Mouse (Mus musculus) forebrain, embryonic 12.5 days (tissue): ENCODE measurements at regions not wholly inside any gene's neighbourhood (a gene's known extent, or its start where the extent isn't known, plus 50 kb on each side); places are given as distances from the start of the nearest gene placed in this dataset.
"Not testable (repeated sequence)": the region's sequence is repeated elsewhere in the genome, so short reads cannot be mapped to it uniquely, and the experiment has no call there.

ENCODE experiments used
- ATAC-seq: fragments of 200-750 bp; cut with Nextera tagmentation; 2 replicates; pipeline ENCODE4 v1.8.0; 2017; ENCODE audit warnings: moderate TSS enrichment; ENCODE audit not compliant: low FRiP score
- H3K27ac ChIP-seq: fragments of 300-500 bp; sonication (generic); 2 replicates; pipeline ENCODE4 v1.5.1; 2016; ENCODE audit warnings: mild to moderate bottlenecking
- H3K27me3 ChIP-seq: fragments of 300-500 bp; sonication (generic); 2 replicates; pipeline ENCODE4 v1.6.1; 2016; ENCODE audit warnings: mild to moderate bottlenecking
- H3K36me3 ChIP-seq: fragments of 300-500 bp; sonication (generic); replicated peaks from 2 replicates; pipeline ENCODE4 v1.6.1; 2016; ENCODE audit warnings: mild to moderate bottlenecking
- H3K4me1 ChIP-seq: fragments of 300-500 bp; sonication (generic); 2 replicates; pipeline ENCODE4 v1.6.1; 2016
- H3K4me2 ChIP-seq: fragments of 300-500 bp; sonication (generic); 2 replicates; pipeline ENCODE4 v1.6.1; 2016; ENCODE audit warnings: mild to moderate bottlenecking, moderate library complexity
- H3K4me3 ChIP-seq: fragments of 300-500 bp; sonication (generic); replicated peaks from 2 replicates; pipeline ENCODE4 v1.5.1; 2016; ENCODE audit warnings: mild to moderate bottlenecking
- H3K9ac ChIP-seq: fragments of 300-500 bp; sonication (generic); 2 replicates; pipeline ENCODE4 v1.6.1; 2016; ENCODE audit warnings: mild to moderate bottlenecking
- H3K9me3 ChIP-seq: fragments of 300-500 bp; sonication (generic); 2 replicates; pipeline ENCODE4 v1.6.1; 2016
- WGBS: fragments of 180-500 bp; shearing (Covaris S2); methylation state at CpG from one replicate; pipeline ENCODE4 v1.1.7; 2016; 5-methylcytosine and 5-hydroxymethylcytosine counted together

DNA sequence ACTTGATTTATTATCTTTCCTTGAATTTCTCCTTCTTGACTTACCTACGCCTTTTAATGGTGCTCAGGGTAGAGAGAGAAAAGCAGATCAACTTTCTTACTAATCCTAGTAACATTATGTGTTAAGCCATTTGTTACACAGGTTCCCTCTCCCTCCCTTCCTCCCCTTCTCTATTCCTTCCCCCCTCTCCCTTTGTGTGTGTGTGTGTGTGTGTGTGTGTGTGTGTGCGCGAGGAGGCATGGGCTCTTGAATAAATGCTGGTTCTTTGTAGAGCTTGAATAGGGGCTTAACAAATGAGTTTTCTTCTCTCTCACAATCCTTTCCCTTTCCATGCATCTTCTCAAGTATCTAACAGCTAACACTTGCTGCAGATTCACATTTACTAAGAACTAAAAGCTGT lies 160.4 kb upstream of the Meox2 start:
- no peak overlapping the region for H3K27ac ChIP-seq
- WGBS: 37% methylated on average over 3 of the region's 3 CpGs
- peak; percentile 49; the same call in 1 of the 2 replicates for ATAC-seq

DNA sequence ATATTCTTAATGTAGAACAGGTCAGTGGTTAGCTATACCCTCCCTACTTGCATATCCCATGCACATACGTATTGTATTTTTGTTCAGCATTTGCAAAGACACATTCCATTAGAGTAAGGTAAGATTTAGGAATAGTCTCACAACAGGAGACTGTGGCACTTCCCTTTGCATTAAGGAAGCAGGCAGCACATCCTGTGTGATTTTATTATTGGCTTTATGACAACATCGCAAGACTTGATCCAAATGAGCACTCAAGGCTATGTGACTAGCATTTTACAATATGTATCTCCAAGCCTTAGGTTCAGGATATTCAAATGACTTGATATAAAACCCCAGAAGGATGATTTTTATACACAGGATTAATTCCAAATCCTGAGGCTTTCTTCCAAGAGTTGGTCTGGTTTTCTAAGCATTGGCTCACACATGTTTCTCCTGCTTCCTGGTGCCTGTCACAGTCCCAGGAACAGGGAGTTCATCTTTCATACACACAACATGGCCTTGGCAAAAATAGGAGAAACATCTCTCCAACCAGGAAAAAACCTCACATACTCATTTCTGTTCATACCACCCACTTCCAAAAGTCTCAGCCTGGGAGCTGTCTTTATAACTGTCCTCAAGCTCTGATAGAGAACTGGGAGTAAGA lies 159.1 kb upstream of the Meox2 start:
- Histone ChIP-seq H3K4me1 (no peaks in the 10 kb centered on the region), H3K27ac (no peak overlapping the region), H3K4me3 (no peak overlapping the region), H3K4me2 (no peak overlapping the region), H3K27me3 (no peaks in the 10 kb centered on the region), H3K9ac (no peak overlapping the region), H3K36me3 (no peaks in the 10 kb centered on the region), H3K9me3 (no peaks in the 10 kb centered on the region)
- no peak for ATAC-seq
- 90% methylated on average over 2 of the region's 2 CpGs for WGBS

More for the DNA sequence above, 160.4 kb upstream of the Meox2 start:
- no peaks in the 10 kb centered on the region for H3K4me1 ChIP-seq
- H3K27me3 ChIP-seq: no peaks in the 10 kb centered on the region
- H3K36me3 ChIP-seq: no peaks in the 10 kb centered on the region
- H3K4me2 ChIP-seq: no peak overlapping the region
- no peaks in the 10 kb centered on the region for H3K9me3 ChIP-seq
- H3K9ac ChIP-seq: no peak overlapping the region
- H3K4me3 ChIP-seq: no peak overlapping the region

DNA sequence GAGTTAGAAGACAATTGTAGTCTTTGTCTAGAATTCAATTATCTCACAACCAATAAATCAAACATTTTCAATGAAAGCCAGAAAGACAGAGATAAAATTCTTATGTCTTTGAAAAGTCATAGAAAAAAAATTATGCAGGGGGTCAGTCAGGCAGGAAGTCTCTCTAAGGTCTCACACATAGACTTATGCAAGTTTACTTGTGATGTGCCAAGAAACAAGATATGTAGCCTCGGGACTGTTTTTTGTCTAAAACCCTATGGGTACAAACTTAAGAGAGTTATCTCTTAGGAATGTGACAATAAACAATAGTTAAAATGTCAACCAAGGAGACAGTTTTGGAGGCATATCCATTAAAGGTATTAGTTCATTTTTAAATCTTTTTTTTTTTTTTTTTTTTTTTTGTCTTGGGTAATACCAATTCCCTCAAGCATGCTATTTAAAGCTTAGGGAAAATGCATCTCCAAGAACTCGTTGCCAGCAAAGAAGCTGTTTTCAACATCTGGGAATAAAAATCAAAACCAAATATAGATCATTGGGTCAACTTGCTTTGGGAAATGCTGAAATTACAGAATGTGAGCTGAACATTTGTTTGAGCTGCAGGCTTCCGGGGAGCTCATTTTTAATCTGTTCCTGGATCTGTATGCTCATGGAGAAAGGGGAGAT lies 133.8 kb upstream of the Meox2 start:
- Histone ChIP-seq H3K4me3 (no peak overlapping the region), H3K27ac (no peak overlapping the region), H3K4me2 (no peak overlapping the region), H3K27me3 (no peaks in the 10 kb centered on the region), H3K9ac (no peak overlapping the region), H3K4me1 (no peaks in the 10 kb centered on the region), H3K9me3 (no peaks in the 10 kb centered on the region), H3K36me3 (no peaks in the 10 kb centered on the region)
- no peak for ATAC-seq
- 86% methylated on average over 3 of the region's 3 CpGs for WGBS

DNA sequence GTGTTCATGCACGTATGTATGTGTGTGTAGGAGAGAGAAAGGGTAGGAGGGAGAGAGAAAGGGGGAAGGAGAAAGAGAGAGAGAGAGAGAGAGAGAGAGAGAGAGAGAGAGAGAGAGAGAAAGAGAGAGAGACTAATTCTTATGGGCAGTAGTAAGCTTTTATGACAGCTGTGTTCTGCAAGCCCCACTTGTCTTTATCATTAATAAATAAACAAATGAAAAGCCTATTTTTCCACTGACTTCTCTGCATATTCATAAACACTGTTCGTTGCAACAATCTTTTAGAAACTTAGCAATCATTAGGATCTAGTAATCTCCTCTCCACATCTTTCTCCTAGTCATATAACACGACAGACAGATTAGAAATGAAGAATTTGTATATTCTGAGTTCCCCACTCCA lies 131.2 kb upstream of the Meox2 start:
- no peaks in the 10 kb centered on the region for H3K4me1 ChIP-seq
- no peak overlapping the region for H3K4me3 ChIP-seq
- no peaks in the 10 kb centered on the region for H3K9me3 ChIP-seq
- no peak overlapping the region for H3K4me2 ChIP-seq
- 70% methylated on average over 3 of the region's 3 CpGs for WGBS
- no peaks in the 10 kb centered on the region for H3K27me3 ChIP-seq
- no peak overlapping the region for H3K27ac ChIP-seq
- H3K9ac ChIP-seq: no peak overlapping the region
- no peak for ATAC-seq
- H3K36me3 ChIP-seq: no peaks in the 10 kb centered on the region

DNA sequence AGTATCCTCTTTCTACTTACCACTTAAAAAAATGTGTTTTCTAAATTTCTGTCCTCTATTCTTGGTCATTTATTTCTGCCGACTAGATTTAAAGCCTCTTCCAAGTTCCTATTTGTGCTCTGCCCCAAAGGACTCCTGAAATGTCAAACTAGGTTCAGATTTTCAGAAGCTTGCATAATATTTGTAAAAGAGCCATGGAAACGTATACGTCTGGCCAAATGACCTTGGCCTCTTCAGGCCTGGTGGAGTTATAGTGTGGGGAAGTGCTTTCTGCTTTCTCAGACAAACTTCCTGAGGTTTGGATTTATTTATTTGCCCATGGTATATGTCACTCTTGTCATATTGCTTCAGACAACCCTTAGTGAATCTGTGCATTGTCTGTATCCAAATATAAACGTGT lies 117.2 kb upstream of the Meox2 start:
- Histone ChIP-seq H3K9ac (no peak overlapping the region), H3K4me2 (no peak overlapping the region), H3K27me3 (no peaks in the 10 kb centered on the region), H3K9me3 (no peaks in the 10 kb centered on the region), H3K36me3 (no peaks in the 10 kb centered on the region), H3K27ac (no peak overlapping the region), H3K4me1 (no peaks in the 10 kb centered on the region), H3K4me3 (no peak overlapping the region)
- no peak for ATAC-seq
- WGBS: 87% methylated on average over 4 of the region's 4 CpGs

DNA sequence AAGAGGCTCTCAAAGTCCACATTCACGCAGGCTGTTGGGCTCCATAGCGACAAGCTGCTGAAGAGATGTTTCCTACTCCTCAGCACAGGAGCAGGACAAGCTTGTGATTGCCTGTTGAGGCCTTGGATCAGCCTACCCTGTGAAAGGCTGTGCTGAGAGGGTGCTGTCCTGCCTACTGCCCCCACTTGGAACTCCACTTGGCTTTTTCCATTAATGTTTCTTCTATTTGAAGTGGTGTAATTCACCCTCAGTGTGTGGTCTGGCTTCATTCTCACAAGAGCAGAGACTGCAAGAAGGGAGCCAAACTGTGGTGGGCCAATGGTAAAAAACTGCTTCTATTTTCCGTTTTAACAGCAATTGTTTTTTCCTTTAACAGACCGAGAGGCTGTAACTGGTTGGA lies 116.4 kb upstream of the Meox2 start:
- H3K36me3 ChIP-seq: no peaks in the 10 kb centered on the region
- H3K9ac ChIP-seq: no peak overlapping the region
- H3K4me2 ChIP-seq: no peak overlapping the region
- H3K4me1 ChIP-seq: no peaks in the 10 kb centered on the region
- no peak overlapping the region for H3K4me3 ChIP-seq
- no peak overlapping the region for H3K27ac ChIP-seq
- 85% methylated on average over 4 of the region's 4 CpGs for WGBS
- H3K9me3 ChIP-seq: no peaks in the 10 kb centered on the region
- ATAC-seq: no peak
- H3K27me3 ChIP-seq: no peaks in the 10 kb centered on the region

DNA sequence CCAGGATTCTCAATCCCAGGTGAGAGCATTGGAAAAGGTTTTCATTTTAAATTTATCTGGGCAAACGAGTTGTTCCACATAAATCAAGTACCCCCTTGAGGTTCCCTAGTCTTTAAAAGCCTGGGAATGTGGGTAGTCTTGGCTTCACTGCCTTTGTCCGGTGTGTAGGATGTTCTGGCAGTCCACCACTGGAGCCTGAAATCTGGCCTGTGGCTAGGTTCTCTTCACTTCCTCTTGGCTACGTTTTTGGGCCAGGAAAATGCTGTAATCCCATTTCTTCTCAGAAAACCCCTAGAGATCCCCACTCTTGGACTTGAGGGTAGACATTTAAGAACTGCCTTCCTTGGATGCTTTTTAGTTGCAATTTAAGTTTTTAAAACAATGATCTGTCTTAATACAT lies 106.9 kb upstream of the Meox2 start:
- H3K27me3 ChIP-seq: no peaks in the 10 kb centered on the region
- no peak overlapping the region for H3K4me2 ChIP-seq
- H3K9ac ChIP-seq: no peak overlapping the region
- no peak overlapping the region for H3K4me3 ChIP-seq
- no peaks in the 10 kb centered on the region for H3K36me3 ChIP-seq
- no peaks in the 10 kb centered on the region for H3K9me3 ChIP-seq
- no peak overlapping the region for H3K27ac ChIP-seq
- H3K4me1 ChIP-seq: no peaks in the 10 kb centered on the region
- no peak for ATAC-seq
- WGBS: 69% methylated on average over 3 of the region's 3 CpGs

DNA sequence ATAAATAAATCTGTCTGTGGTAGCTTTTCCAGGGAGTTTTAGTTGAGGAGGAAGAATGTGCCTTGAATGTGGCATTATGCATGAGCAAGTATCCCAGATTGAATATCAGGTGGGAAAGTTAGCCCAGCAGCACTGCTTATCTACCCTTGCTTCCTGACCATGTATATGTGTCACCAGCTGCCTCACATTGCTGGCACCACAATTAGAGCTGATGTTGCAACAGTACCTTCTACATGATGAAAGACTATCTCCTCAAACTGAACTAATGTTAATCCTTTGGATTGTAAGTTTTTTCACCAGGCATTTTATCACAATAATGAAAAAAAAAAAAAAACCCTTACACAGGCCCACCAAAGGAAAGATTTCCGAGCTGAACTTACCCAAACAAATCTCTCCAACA lies 103.1 kb upstream of the Meox2 start:
- WGBS: 85% methylated on average over 1 of the region's 1 CpGs
- H3K4me2 ChIP-seq: no peak overlapping the region
- no peaks in the 10 kb centered on the region for H3K36me3 ChIP-seq
- H3K9me3 ChIP-seq: no peaks in the 10 kb centered on the region
- H3K4me3 ChIP-seq: no peak overlapping the region
- ATAC-seq: no peak
- H3K27ac ChIP-seq: no peak overlapping the region
- no peaks in the 10 kb centered on the region for H3K4me1 ChIP-seq
- H3K27me3 ChIP-seq: no peaks in the 10 kb centered on the region
- H3K9ac ChIP-seq: no peak overlapping the region

DNA sequence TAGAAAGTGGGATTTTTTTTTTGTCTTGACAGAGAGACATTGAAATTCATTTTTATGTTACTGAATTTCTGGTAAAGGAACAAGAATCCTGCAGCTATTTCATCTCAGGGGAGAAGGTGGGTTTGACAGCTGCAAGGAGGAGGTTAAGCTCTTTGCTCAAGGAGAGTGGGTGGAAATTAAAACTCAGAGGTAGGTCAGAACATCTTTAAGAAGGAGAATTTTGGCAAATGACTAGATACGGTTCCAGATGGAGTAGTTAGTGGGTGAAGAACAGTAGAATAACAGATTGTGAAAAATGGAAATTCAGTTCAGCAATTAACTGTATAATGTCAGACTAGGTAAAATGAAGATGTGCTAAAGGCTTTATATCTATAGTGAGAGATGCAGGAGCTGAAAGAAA lies 98.0 kb upstream of the Meox2 start:
- H3K4me1 ChIP-seq: no peaks in the 10 kb centered on the region

DNA sequence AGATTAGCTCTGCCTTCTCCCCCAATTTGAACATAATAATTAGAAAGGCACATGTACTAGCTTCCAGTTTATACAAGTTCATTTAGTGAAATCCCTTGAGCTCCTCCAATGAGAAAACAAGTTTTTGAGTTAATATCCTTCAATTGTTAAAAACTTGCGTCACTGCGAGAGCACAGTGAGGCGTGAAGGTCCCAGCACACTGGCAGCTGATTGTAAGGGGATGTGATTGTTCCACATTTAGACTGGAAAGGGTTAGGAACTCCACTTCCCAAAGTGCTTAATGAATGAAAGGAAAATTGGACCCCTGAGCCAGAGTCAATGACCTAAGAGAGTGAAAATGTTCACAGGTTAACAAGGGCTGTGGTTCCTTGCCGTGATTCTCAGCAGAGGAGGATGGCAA lies 93.9 kb upstream of the Meox2 start:
- Histone ChIP-seq H3K27me3 (no peaks in the 10 kb centered on the region), H3K9ac (no peak overlapping the region), H3K36me3 (no peaks in the 10 kb centered on the region), H3K27ac (no peak overlapping the region), H3K9me3 (no peaks in the 10 kb centered on the region), H3K4me3 (no peak overlapping the region), H3K4me1 (no peaks in the 10 kb centered on the region), H3K4me2 (no peak overlapping the region)
- WGBS: 40% methylated on average over 4 of the region's 4 CpGs
- 0 out of 2 replicates have a peak, but pooled peaks have one; percentile 15 for ATAC-seq

More for the DNA sequence above, 98.0 kb upstream of the Meox2 start:
- no peak for ATAC-seq
- WGBS: 81% methylated on average over 1 of the region's 1 CpGs
- Histone ChIP-seq H3K27me3 (no peaks in the 10 kb centered on the region), H3K4me3 (no peak overlapping the region), H3K9me3 (no peaks in the 10 kb centered on the region), H3K36me3 (no peaks in the 10 kb centered on the region), H3K27ac (no peak overlapping the region), H3K9ac (no peak overlapping the region), H3K4me2 (no peak overlapping the region)

DNA sequence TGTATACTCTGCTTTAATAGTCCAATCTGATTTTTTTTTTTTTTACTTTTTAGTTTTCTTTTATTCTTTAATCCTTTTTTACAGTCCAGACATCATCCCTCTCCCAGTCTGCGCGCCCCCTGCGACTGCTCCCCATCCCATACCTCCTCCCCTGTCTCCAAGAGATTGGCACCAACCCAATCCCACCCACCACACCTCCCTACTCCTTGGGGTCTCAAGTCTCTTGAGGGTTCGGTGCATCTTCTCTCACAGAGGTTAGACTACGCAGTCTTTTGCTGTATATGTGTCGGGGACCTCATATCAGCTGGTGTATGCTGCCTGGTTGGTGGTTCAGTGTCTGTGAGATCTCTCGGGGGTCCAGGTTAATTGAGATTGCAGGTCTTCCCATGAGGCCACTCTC lies 93.4 kb upstream of the Meox2 start:
- H3K4me3 ChIP-seq, H3K4me1 ChIP-seq, H3K9ac ChIP-seq, H3K27me3 ChIP-seq, H3K36me3 ChIP-seq, H3K27ac ChIP-seq, ATAC-seq, H3K9me3 ChIP-seq, H3K4me2 ChIP-seq: not testable (repeated sequence)
- WGBS: 85% methylated on average over 7 of the region's 7 CpGs

DNA sequence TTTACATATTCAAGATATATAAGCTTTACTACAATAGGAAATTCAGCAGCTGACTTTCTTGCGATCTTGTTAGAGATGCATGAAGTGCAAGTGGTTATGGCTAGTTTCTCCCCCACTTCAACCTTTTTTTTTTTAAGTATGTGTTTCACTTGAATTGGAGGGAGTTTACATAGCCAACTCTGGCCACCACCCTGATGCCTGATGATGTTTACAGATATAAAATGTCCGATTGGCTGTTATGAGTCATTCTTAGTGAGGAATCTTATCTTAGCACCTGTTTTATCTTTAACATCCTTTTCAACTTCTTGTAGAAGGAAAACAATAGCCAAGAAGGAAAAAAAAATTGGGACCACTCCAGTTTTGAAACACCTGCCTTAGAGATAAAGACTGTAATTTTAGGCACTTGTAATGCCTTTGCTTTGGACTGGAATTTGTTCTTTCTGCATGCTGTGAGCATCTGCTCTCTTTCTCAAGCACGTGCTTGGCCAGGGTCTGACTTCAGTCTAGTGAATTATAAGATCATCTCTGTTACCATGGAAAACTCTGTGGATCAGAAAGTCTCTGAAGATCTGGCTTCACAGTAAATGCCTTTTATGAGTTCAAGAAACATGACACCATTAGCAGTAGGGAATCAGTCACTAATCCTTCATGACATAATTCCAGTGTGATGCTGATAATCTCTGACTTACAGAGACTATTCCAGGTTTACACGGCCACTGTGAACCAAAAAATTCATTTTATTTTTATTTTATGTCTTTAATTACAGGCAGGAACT lies 92.7 kb upstream of the Meox2 start:
- Histone ChIP-seq H3K9me3 (no peaks in the 10 kb centered on the region), H3K27ac (no peak overlapping the region), H3K4me1 (no peaks in the 10 kb centered on the region), H3K4me3 (no peak overlapping the region), H3K27me3 (no peaks in the 10 kb centered on the region), H3K9ac (no peak overlapping the region), H3K36me3 (no peaks in the 10 kb centered on the region), H3K4me2 (no peak overlapping the region)
- WGBS: 54% methylated on average over 4 of the region's 4 CpGs
- peak; percentile 57; the same call in 1 of the 2 replicates for ATAC-seq

DNA sequence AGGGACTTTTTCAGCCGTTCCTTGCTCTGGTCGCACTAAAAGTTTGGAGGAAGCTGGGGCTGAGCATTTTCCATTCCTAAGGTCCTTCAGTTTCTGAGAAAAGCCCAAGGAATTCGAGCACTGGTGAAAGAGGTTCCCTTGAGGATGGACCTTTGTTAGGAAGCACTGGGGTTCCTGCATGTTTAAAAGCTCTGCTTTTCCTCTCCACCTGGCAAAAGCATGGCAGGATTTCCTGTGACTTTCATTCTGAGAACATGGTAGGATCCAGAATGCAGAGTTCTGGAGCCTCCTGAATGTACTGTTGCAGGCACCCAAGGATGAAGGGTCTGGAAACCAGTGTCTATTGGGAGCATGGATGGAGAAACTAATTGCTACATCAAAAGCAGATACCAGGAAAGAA lies 61.1 kb upstream of the Meox2 start:
- H3K9ac ChIP-seq: no peak overlapping the region
- H3K9me3 ChIP-seq: no peaks in the 10 kb centered on the region
- no peak overlapping the region for H3K4me2 ChIP-seq
- no peak overlapping the region for H3K4me3 ChIP-seq
- no peak overlapping the region for H3K27ac ChIP-seq
- ATAC-seq: no peak
- no peaks in the 10 kb centered on the region for H3K27me3 ChIP-seq
- no peaks in the 10 kb centered on the region for H3K4me1 ChIP-seq
- 83% methylated on average over 3 of the region's 3 CpGs for WGBS
- no peaks in the 10 kb centered on the region for H3K36me3 ChIP-seq
